Mouse (Mus musculus) lung, postnatal 0 days (tissue): ENCODE results near the gene Btbd1.

Source experiments
- CTCF ChIP-seq: IDR thresholded peaks from 2 replicates; pipeline ENCODE4 v1.5.1; 2016; ENCODE audit warnings: antibody characterized with exemption, mild to moderate bottlenecking
- EP300 ChIP-seq: IDR thresholded peaks from 2 replicates; pipeline ENCODE4 v1.6.1; 2016; ENCODE audit warnings: antibody characterized with exemption, mild to moderate bottlenecking, control low read depth

DNA sequence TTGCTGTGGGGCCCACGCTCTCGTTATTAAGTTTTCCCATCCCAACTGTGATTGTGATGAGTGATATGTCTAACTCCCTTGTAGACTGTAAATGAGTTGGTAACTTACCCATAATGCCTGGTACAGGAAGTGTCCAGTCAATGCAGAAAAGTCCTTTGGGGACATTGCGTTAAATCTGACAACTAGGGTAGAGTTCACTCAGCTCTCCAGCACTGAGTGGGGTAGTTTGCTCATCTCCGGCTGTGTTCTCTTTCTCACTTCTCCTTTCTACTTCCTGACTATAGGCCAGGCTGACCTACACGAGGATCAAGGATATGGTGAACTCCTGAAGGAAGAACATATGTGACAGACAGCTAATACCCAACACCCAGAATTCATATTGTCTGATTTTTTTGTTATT, 20.0 kb upstream of the Btbd1 start:
- TF ChIP-seq CTCF (no peak), EP300 (no peak)
